Mouse (Mus musculus) ES-Bruce4 (cell line): ENCODE measurements around the gene Rabl3.

Experiments
- CTCF ChIP-seq: IDR thresholded peaks from one replicate; pipeline ENCODE4 v1.8.1; 2011; ENCODE audit warnings: low read depth, low read length
- EP300 ChIP-seq: IDR thresholded peaks from 2 replicates; pipeline ENCODE4 v1.6.1; 2011; ENCODE audit warnings: low read depth, low read length; ENCODE audit not compliant: insufficient read depth
- POLR2A ChIP-seq: IDR thresholded peaks from one replicate; pipeline ENCODE4 v1.8.1; 2011; ENCODE audit warnings: low read length; ENCODE audit not compliant: insufficient read depth

DNA sequence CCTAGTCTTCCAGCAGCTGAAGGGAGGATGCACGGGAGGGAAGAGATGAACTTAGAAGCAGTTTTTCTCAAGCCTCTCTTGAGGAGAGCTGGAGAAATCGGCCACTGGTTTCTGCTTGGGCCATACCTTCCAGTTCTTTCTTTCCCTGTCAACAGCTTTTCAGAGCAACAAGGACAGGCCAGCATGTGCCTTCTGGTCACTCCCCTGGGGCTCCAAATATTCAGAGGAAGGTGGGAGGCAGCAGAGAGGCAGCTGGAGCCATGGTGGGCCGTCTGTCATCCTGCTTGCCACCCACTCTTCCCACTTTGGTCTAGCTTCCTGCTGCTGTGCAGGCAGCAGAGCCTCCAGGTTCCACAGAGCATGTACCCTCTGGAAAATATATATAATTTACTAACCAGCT is 78.0 kb downstream of the Rabl3 start:
- TF ChIP-seq CTCF = no peak
- no peak for TF ChIP-seq POLR2A
- TF ChIP-seq EP300 = no peak
